Mouse (Mus musculus) midbrain, postnatal 0 days (tissue): ENCODE results near the gene Unc93a. TPM values are rescaled to one million over a fixed set of nuclear protein-coding genes. Genes with fewer than 3 reads are reported as not detected.

Experiments
- polyA plus RNA-seq: library from polyadenylated mRNA; unstranded; fragments of >200 nt; fragmentation: Nextera tagmentation; extraction: Ambion mirVana; gene quantifications from 2 replicates; pipeline ENCODE4 v1.2.1, GENCODE M21; 2015
- total RNA-seq: library from RNA; depleted of rRNA; stranded (reverse); fragments of >200 nt; gene quantifications from 2 replicates; pipeline ENCODE4 v1.2.3, GENCODE M21; 2014; rRNA removed

Unc93a gene
- total and polyA plus RNA-seq, 2 experiments from 2014 or later, result 0.05 TPM; not detected in 1

Other genes starting within 250 kb of the Unc93a start
- 0.88 and 1.8 TPM in 2 replicates for gene Pnldc1, start 221.6 kb downstream of the Unc93a start, total RNA-seq
- gene Pnldc1, start 221.6 kb downstream of the Unc93a start, polyA plus RNA-seq, result 1.1 and 1.3 TPM in 2 replicates
- 330 and 377 TPM in 2 replicates for gene Tcp1, start 216.1 kb downstream of the Unc93a start, total RNA-seq
- gene Tcp1, start 216.1 kb downstream of the Unc93a start, polyA plus RNA-seq, result 330 and 375 TPM in 2 replicates
- 34.0 TPM in 2 replicates for gene Mrpl18, start 215.5 kb downstream of the Unc93a start, total RNA-seq
- gene Mrpl18, start 215.5 kb downstream of the Unc93a start, polyA plus RNA-seq, result 111 and 118 TPM in 2 replicates
- 0.52 and 0.82 TPM in 2 replicates for gene Acat3, start 191.2 kb downstream of the Unc93a start, total RNA-seq
- 1.5 and 2.0 TPM in 2 replicates for gene Acat3, start 191.2 kb downstream of the Unc93a start, polyA plus RNA-seq
- 181 and 194 TPM in 2 replicates for gene Acat2, start 171.1 kb downstream of the Unc93a start, total RNA-seq
- 247 and 254 TPM in 2 replicates for gene Acat2, start 171.1 kb downstream of the Unc93a start, polyA plus RNA-seq
- gene Wtap, start 137.6 kb downstream of the Unc93a start, total RNA-seq, result 82.7 and 88.8 TPM in 2 replicates
- 134 and 147 TPM in 2 replicates for gene Wtap, start 137.6 kb downstream of the Unc93a start, polyA plus RNA-seq
- gene Sod2, start 125.0 kb downstream of the Unc93a start, total RNA-seq, result 160 and 177 TPM in 2 replicates
- gene Sod2, start 125.0 kb downstream of the Unc93a start, polyA plus RNA-seq, result 121 and 128 TPM in 2 replicates
- gene Gpr31b, start 79.5 kb downstream of the Unc93a start, total RNA-seq, result 0.80 and 1.0 TPM in 2 replicates
- not detected in 2 replicates for gene Gpr31b, start 79.5 kb downstream of the Unc93a start, polyA plus RNA-seq
- gene Tcp10b, start 70.7 kb downstream of the Unc93a start, total RNA-seq, result 0.11 and 0.38 TPM in 2 replicates
- gene Tcp10b, start 70.7 kb downstream of the Unc93a start, polyA plus RNA-seq, result 0.20 and 0.56 TPM in 2 replicates
- not detected in 2 replicates for gene Smok2a, start 89.4 kb upstream of the Unc93a start, total RNA-seq
- not detected in 2 replicates for gene Smok2a, start 89.4 kb upstream of the Unc93a start, polyA plus RNA-seq
- gene Smok2b, start 98.4 kb upstream of the Unc93a start, total RNA-seq, result not detected in 2 replicates
- not detected in 2 replicates for gene Smok2b, start 98.4 kb upstream of the Unc93a start, polyA plus RNA-seq
- not detected in 2 replicates for gene Tcp10c, start 222.8 kb upstream of the Unc93a start, total RNA-seq
- not detected in 2 replicates for gene Tcp10c, start 222.8 kb upstream of the Unc93a start, polyA plus RNA-seq